Mouse (Mus musculus): ENCODE measurements around the gene Mcat.

GRCm38 (mm10) chr15:83555161-83555974, 8.2 kb downstream of the Mcat start:
- TF ChIP-seq POLR2A (IDR thresholded peaks at IDR 0.05; ENCODE audit: borderline replicate concordance, insufficient read depth, low read length) (peak; percentile 94), CTCF (IDR thresholded peaks at IDR 0.05; ENCODE audit: borderline replicate concordance, insufficient read depth, low read depth, low read length) (no peak)
